Mouse (Mus musculus) ovary, postnatal 10 days (tissue): ENCODE data around the gene Usp6nl.

Experiments used
- DNase-seq: peaks from one replicate; pipeline ENCODE4 v3.0.0; 2022; ENCODE audit warnings: low spot score

Gene Usp6nl

DNA sequence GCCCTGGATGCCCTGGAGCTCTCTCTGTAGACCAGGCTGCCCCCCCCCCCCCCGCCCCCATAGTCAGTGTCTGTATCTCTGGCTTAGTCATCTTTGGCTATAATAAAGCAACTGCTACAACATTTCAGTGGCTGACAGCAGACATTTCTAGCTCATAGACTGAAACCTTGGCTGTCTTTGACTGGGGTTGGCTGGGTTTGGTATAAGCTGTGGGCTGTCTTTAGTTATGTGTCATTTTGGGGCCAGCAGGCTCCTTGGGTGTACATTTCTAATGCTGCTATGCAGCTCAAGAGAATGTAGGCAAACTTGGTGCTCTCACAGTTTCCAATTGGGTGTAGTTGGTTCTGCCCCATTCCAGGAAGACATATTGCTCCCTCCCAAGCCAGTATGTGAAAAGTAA is 11.1 kb downstream of the Usp6nl start:
- no peak for DNase-seq

- DNase-seq: no peak
Observed at GRCm38 (mm10) chr2:6334011-6334410, 11.5 kb downstream of the Usp6nl start.

- no peak for DNase-seq
Observed at GRCm38 (mm10) chr2:6335032-6335735, 12.7 kb downstream of the Usp6nl start.

DNA sequence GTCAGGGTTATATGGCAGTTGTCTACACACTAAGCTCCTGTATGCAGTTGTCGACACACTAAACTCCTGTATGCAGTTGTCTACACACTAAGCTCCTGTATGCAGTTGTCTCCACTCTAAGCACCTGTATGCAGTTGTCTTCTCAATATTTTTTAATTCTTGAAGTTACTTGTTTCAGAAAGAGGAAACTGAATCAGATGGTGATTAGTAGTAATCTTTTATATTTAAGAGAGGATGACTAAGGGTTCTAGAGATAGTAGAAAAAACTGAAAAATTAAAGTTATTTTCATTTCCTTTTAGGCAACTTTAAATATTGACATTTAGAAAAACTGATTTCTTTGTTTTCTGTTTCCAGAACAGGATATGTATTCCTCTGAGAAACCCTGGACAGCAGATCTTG is 13.5 kb downstream of the Usp6nl start:
- DNase-seq: no peak

DNA sequence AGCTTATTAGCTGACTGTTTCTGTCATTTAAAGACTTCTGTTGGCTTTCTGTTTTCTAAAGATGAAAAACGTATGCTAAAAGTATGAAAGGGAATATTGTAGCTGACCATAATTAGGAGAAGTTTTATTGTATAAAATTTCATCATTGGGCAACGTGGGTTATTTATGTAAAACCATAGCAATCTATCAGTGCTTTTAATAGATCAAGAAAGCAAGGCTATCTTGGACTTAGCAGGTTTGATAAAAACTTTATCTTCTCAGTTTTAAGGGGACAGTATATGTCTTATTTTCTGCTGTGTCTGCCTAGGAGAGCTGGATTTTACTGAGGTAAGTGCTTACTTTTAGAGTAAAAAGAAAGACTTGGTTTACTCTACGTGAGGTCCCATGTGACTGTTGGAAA is 14.2 kb downstream of the Usp6nl start:
- no peak for DNase-seq

DNA sequence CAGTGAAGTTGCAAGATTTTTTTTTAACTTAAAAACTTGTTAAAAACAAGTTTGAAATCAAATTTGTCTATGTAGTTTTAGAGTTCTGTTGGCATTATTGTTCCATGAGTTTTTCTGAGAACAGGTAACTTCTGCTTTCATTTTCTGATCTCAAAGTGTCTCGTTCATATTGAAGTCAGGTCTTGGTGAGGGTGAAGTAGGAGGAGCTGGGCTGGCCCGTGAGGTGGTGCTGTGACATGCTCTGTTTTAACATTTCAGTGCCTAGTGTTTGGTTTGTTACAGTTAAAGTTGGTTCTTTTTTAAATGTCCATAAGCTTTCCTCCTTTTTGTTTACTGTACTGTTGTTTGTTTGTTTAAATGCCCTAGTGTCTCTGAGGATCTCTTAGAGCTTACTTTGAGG is 15.0 kb downstream of the Usp6nl start:
- no peak for DNase-seq

DNA sequence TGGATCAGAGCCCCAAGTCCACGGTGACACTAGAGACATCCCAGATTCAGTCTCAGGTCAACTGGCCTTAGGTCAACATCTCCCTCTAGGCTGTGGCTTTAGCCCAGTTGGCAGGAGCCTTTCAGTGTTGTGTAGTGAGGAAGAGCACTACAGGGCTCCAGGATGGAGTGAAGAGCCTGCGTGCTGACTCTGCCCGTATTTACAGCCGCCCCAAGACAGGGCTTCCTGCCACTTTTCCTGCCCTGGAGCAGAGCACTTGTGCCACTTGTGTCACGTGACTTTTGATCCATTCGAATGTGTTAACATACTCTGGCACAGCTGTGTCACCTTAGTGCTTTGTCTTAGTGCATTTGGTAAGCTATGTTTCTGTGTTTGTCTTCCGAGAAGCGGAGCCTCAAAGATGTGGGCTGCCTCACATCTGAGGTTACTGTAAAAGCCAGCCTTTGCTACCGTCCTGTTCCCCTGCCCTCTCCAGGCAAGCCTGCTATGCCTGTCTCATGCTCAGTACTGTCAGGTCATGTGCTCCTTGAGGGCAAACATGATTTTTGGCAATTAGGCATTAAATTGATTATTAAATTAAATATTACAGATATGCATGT is 15.7 kb downstream of the Usp6nl start:
- DNase-seq: no peak

- DNase-seq: no peak
Observed at GRCm38 (mm10) chr2:6340439-6340838, 18.0 kb downstream of the Usp6nl start.

GRCm38 (mm10) chr2:6341496-6341895 is 19.0 kb downstream of the Usp6nl start:
- no peak for DNase-seq

GRCm38 (mm10) chr2:6349256-6350092 is 27.0 kb downstream of the Usp6nl start:
- DNase-seq: no peak

DNA sequence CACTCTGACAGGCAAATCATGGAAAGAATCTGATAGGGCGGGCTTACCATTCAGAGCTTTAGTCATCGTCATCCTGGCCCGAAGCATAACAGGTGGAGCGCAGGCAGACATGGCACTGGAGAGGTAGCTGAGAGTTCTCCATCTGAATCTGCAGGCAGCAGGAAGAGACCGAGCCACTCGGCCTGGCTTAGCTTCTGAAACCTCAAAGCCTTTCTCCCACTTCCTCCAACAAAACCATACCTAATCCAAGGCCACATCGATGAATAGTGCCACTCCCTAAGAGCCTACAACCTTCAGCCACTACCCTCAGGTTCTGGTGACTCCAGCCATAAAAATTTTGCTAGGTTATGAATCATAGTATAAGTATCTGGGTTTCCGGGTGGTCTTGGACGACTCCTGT is 27.7 kb downstream of the Usp6nl start:
- no peak for DNase-seq

DNA sequence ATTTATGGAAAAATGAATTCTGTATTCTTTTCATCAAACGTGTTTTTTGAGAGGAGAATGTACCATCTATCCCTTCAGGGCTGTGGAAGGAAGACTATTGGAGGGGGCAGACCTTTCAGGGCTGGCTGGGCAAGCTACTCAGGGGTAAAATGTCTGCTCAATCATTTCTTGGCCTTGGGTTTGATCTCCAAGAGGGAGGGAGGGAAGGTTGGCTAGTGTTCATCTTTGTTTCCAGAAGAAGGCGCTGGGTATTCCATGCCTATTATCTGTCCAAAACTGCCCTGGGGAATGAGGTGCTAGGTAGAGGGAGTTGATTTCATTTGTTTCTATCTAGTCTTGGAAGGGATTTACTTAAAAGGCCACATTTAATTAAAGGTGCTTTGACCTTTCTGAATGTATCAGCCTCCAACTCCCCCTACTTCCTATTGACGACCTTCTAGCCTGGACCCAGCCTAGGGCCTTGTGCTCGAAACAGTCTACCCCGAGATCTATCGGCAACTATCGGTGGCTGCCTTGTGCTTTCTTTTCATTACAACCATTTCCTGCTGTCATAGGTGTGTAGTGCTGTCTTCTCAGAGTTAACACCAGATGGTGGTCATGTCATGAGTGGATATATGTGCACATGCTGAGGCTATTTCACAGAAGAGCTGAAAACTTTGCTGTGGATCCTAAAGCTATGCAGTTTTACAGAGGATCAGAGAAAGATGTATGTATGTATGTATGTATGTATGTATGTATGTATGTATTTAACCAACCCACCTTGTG is 28.6 kb downstream of the Usp6nl start:
- DNase-seq: no peak

DNA sequence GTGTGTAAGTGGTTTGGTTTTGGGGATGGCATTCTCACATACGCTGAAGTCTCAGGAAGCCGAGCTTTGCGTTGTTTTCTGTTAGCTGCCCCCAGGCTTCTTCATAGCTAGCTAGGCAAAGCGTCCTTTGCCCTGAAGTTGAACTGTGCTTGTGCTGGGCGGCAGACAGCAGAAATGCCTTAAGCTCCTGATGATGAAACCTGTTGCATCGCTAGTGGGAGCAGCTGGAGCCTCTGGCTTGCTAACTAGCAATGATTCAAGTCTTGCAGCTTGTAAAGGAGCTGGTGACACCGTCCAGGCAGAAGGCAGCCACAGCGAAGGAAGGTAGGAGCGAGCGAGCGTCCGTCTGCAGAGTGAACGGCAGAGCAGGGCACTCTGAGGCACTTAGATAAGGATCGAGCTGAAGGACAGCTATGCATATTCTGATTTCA is 30.1 kb downstream of the Usp6nl start:
- DNase-seq: no peak

DNA sequence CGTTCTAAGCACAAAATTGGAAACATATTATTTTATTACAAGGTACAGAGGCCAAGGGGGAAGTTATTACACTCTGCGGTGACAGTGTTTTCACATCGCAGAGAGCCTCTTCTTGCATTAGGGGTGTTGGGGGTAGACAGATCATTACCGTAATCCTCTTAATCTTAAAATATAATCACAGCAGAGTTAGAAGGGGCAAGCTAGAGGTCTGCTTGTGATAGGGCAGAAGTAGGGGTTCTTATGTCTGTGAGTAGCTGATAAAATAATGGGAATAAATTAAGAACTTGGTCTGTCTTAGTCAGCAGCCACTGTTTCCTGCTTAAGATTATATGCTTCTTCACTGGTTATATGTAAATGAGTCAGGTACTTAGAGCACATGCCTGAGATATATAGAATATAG is 30.6 kb downstream of the Usp6nl start:
- DNase-seq: no peak

DNA sequence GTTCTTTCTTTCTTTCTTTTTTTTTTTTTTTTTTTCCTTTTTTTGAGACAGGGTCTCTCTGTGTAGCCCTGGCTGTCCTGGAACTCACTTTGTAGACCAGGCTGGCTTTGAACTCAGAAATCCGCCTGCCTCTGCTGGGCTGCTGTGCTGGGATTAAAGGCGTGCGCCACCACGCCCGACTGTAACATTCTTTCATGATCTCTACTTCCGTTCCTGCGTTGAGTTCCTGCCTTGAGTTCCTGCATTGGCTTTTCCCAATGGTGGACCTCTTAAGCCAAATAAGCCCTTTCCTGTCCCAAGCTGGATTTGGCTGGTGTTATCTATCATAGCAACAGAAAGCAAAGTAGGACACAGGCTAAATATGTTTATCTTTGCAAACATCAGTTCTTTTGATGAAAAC is 34.8 kb downstream of the Usp6nl start:
- DNase-seq: no peak

GRCm38 (mm10) chr2:6359645-6360044 is 37.2 kb downstream of the Usp6nl start:
- no peak for DNase-seq

- DNase-seq: no peak
Observed at GRCm38 (mm10) chr2:6363126-6363525, 40.7 kb downstream of the Usp6nl start.

- DNase-seq: no peak
Observed at GRCm38 (mm10) chr2:6363922-6364321, 41.5 kb downstream of the Usp6nl start.

DNA sequence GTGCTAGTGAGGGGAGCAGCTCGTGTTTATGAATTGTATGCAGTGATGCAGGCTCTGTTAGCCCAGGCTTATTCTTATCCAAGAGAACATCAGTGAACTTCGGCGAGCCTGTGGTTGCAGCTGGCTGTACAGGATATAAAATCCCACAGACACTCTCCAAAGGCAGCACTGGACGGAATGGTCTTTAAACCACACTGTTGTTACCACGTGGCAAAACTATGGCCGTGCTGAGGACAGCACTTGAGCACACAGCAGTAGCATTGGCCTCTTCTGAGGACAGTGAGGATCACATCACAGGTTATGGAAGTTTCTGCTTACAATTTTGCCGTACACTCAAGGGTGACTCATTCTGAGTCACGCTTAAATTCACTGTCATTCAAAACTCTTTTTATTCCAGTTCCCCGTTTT is 44.1 kb downstream of the Usp6nl start:
- no peak for DNase-seq

DNA sequence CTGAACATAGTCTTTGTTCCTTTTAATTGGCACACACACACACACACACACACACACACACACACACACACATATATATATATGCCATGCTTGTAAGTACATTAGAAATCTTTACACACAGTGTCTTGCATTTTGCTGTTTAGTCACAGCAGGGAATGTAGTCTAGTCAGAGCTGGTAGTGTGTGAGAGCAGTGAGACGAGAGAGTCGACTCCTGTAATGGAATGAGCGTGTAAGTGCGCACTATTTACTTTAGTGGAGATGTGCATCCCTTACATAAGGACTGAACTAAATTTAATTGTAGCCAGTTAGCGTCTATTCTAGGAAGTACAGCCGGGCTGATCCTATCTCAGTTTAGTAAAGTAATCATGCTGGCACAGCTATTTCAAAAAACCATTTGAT is 44.5 kb downstream of the Usp6nl start:
- DNase-seq: no peak

DNA sequence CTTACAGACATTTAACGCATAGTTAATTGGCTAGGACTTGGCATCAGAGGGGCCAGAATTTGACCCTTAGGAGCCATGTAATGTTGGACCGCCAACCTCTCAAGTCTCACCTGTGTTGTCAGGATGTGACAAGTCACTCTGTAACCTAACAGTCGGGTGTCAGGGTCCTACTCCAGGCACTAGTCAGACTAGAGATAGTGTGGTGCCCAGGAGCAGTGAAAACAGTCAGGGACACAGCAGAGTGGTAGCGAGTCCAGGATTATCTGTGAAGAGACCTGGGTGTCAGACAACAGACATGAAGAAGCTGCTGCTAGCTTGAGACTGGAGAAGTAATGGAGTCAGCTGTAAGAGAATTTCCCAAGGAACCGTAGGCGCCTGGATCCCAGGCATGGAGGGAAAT is 45.0 kb downstream of the Usp6nl start:
- no peak for DNase-seq

DNA sequence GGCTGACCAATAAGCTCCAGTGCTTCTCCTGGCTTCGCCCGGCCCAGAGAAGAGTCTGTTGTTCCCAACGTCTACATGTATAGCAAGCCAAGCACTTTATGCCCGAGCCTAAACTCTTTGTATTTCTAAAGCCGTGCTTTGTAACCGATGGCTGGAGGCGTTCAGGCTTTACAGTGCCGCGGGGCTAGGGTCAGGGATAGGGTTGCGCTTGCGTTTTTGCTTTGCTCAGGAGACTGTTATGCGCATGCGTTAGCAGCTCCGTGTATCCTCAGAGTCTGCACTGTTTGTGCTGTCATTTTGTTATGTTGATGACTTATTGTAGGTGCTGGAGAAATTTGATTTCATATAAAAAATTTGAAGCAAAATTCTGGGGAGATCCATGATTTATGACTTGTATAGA is 51.7 kb downstream of the Usp6nl start:
- DNase-seq: no peak
